Mouse (Mus musculus) CD4-positive, CD25-positive, alpha-beta regulatory T cell, adult 4 months (primary cell): ENCODE results near the gene Setd3. TPM values are rescaled to one million over a fixed set of nuclear protein-coding genes. Genes with fewer than 3 reads are reported as not detected.

Source experiments
- ATAC-seq: one replicate; pipeline ENCODE4 v1.8.0; 2017
- polyA plus RNA-seq, 2 experiments: library from polyadenylated mRNA; unstranded; fragments of 100-300 nt; shearing (Covaris generic); gene quantifications; one replicate each; pipeline ENCODE4 v1.2.1; 2017

The Setd3 gene
- polyA plus RNA-seq, 2 experiments from 2014 or later, result 21.5 to 25.3 TPM

DNA sequence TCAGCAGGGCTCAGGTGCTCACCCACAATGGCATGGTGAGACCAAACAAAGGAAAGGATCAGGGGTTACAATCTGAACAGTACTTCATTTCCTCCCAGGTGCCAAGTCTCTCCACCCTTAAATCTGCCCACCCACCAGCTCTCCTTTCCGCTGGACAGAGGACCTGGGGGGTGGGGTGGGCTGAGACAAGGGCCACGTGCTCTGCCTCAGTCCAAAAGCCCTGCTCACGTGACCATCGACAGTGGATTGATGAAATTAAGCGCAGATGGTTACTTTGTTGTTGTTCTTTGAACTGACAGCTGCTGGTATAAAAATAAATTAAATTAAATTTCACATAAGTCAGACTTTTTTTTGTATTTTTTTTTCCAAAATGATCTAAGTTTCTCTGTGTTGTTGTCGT, 109.6 kb downstream of the Setd3 start:
- no peak for ATAC-seq

DNA sequence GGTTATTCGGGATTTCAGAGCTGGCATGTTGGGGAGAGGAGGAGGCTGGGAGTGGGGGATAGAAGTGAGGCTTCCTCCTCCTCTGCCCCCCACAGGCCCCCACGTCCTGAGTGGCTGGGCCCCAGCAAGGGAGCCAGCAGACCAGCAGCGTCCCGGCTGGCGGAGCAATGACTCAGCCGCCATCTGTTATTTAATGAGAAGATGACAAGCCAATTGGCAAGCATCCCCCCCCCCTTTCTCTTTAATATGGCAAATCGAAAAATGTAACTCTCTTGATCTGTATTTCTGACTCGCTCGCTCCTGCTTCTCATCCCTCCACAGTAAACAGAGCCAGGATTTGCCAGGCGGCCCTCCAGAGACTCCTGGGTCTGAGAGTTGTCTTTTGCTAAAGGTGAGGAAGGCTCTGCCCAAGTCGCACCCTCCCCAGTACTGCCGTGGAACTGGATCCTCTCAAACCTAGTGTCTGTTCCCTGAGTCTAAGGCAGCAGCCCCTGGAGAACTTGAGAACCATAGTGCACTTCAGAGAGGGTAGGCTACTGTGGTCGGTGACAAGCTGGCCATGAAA, 111.2 kb downstream of the Setd3 start:
- ATAC-seq, result no peak

DNA sequence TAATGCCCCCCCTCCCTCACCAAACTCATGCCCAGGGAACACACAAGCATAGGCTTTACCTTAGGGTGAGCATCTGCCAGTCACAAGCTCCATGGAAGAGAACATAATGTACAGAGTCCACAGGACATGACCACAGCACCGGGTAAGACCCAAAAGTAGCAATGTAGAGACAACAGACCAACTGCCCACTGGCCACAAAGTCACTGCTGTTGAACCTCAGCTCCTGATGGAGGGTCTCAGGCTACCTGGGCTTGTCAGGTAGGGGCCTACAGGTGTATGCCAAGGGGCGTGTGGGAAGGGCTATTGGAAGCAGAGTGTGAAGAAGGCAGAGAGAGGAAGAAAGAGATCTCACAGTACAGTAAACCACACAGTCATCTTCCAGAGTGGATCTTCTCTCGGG, 111.9 kb downstream of the Setd3 start:
- no peak for ATAC-seq

DNA sequence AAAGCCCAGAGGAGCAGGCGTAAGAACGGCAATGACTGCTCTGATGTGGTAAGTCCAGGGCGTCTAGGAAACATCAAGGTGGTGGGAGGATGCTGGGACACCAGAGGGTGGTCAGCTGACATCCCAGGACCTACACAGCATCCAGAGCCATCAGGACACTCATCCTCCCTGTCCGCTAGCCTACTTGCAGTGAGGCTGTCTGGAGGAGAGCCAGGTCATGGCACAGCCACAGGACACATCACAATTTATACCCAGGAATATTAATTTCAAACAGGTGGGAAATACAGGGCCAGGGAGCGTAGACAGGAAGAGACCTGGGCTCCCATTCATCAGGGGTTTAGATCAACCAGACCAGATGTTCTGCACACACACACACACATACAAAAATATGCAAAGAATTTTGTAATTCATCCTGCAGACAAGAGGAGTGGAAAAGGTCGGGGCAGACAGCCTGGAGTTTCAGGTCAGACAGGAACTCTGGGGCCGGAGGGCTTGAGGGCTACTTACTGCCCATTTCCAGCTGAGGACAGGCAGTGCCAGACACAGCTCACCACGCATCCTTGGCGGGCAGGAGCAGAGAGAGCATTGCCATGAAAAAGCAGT, 114.6 kb downstream of the Setd3 start:
- ATAC-seq, result no peak

DNA sequence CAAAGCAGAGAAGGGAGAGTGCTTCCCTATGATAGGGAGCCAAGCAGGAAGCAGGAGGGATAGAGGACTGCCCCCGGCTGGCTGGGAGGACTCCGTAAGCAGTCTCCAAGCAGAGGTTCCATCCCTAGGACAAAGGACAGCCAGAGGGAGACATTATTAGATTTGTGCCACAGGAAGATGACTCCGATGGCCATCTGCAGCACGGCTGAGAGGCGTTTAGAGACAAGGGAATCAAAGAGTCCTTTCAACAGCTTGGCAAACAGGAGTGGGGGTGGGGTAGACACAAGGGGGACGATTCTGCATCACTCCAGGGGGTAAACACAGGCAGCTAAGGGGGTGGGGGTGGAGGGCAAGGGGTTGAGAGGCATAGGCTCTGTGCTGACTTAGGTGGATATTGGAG, 115.1 kb downstream of the Setd3 start:
- ATAC-seq, result no peak

GRCm38 (mm10) chr12:108062137-108062536, 117.0 kb downstream of the Setd3 start:
- no peak for ATAC-seq

GRCm38 (mm10) chr12:108061661-108062060, 117.5 kb downstream of the Setd3 start:
- ATAC-seq, result no peak

Other genes with a start within 250 kb of the Setd3 start
- 10 to 100 TPM; 40.0 to 41.6 TPM for gene Bcl11b, start 175.7 kb downstream of the Setd3 start, polyA plus RNA-seq
- 1 to 10 TPM; 1.6 to 5.3 TPM for gene Ccnk, start 265 bp upstream of the Setd3 start, polyA plus RNA-seq
- under 1 TPM; 0.27 to 0.46 TPM for gene Ccdc85c, start 96.1 kb upstream of the Setd3 start, polyA plus RNA-seq
- not detected for gene Hhipl1, start 127.0 kb upstream of the Setd3 start, polyA plus RNA-seq
- not detected for gene Cyp46a1, start 155.1 kb upstream of the Setd3 start, polyA plus RNA-seq
- under 1 TPM in 1 of 2 experiments, not detected in 1; 0.32 TPM for gene Eml1, start 191.6 kb upstream of the Setd3 start, polyA plus RNA-seq